Mouse (Mus musculus): ENCODE data around the gene Micu1. TPM values are rescaled to one million over a fixed set of nuclear protein-coding genes. Genes with fewer than 3 reads are reported as not detected.

Micu1 gene
- polyA plus RNA-seq, 1 experiment: not detected

DNA sequence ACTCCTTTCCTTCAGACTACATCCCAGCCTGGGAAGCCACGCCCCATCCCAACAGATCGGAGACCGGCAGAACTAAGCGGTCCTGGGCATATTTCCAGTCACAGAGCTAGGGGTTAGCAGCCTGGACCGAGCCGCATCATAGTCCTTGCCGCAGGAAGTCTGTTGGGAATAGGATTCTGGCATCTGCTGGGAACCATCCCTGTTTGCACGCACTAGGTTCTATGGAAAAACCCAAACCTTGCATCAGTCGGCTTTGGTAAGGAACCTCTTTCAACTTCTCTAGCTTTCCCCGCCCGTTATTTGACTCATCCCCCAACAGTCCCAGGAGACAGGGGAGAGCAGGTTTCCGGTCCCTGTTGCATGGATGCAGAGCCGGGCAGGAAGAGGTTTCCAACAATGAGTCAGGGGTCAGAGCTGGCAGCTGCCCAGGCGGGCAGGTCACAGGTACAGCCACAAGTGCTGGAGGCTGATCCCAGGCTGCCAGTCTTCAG lies 207.1 kb downstream of the Micu1 start:
- WGBS: 17% methylated on average over 14 of the region's 14 CpGs
- peaks cover 29% of the 10 kb centered on the region for H3K4me1 ChIP-seq (ENCODE audit: control insufficient read depth, insufficient read depth, low read length)
- H3K27ac ChIP-seq (ENCODE audit: insufficient read depth, low read depth, low read length): no peak overlapping the region
- no peak overlapping the region for H3K4me3 ChIP-seq (ENCODE audit: insufficient read depth, low read depth, low read length)
- TF ChIP-seq POLR2A (IDR thresholded peaks at IDR 0.05; ENCODE audit: insufficient read depth, low read depth, low read length): no peak
- no peak for TF ChIP-seq CTCF (IDR thresholded peaks at IDR 0.05; ENCODE audit: insufficient read depth, low read depth, low read length)

DNA sequence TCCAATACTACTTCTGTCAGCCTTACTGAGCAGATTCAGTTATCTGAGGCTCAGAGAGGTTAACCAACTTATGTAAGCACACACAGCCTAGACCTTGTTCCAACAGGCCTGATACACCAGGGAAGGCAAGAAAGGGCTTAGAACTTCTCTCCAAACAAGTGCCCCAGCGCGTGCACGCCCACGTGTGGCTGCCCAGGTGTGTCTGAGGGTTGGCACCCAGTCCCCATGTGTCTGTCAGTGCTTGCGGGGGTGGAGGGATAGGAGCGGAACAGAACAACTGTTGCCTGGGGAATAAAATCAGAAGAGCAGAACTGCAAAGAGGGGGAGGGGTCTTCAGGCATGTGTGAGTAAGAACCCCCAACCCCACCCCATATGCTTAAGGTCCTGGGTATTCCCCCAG lies 208.8 kb downstream of the Micu1 start:
- H3K4me1 ChIP-seq (ENCODE audit: control insufficient read depth, insufficient read depth, low read length): peaks cover 29% of the 10 kb centered on the region
- 56% methylated on average over 6 of the region's 6 CpGs for WGBS
- no peak overlapping the region for H3K4me3 ChIP-seq (ENCODE audit: insufficient read depth, low read depth, low read length)
- H3K27ac ChIP-seq (ENCODE audit: insufficient read depth, low read depth, low read length): no peak overlapping the region
- TF ChIP-seq POLR2A (IDR thresholded peaks at IDR 0.05; ENCODE audit: insufficient read depth, low read depth, low read length) (no peak), CTCF (IDR thresholded peaks at IDR 0.05; ENCODE audit: insufficient read depth, low read depth, low read length) (no peak)

DNA sequence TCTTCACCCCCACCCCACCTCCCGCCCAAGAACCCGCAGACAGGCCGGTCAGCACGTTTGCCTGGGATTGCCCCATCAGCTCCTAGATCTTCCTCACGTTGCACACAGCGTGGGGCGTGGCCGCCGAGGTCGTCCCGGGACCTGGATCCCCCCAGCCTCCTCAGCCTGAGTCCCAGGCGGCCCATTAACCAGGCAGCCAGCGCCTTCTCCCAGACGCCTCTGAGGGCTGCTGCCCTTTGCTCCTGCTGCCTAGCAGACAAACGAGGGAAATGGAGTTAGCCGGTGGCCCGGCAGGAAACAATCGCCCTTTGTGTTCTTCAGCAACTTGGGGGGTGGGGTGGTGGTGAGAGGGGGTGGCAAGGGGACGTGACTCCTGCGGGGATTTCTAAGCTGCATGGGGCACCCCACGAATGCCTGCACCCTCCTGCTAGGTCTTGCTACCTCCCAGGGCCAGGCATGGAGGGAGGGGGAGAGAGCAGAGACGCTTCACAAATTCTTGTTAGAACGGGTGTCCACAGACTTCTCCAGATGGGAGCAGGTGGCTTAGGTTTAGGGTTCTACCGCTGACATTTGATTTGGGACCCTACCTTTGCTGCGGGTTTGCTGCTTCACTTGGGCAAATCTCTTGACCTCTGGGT lies 209.4 kb downstream of the Micu1 start:
- H3K4me3 ChIP-seq (ENCODE audit: insufficient read depth, low read depth, low read length): no peak overlapping the region
- TF ChIP-seq CTCF (IDR thresholded peaks at IDR 0.05; ENCODE audit: insufficient read depth, low read depth, low read length): no peak
- TF ChIP-seq POLR2A (IDR thresholded peaks at IDR 0.05; ENCODE audit: insufficient read depth, low read depth, low read length): no peak
- H3K4me1 ChIP-seq (ENCODE audit: control insufficient read depth, insufficient read depth, low read length): peaks cover 34% of the 10 kb centered on the region
- 26% methylated on average over 25 of the region's 25 CpGs for WGBS
- no peak overlapping the region for H3K27ac ChIP-seq (ENCODE audit: insufficient read depth, low read depth, low read length)

Other genes with a start within 250 kb of the Micu1 start
- not detected in 2 replicates for gene Gm10322, start 86.4 kb upstream of the Micu1 start, polyA plus RNA-seq (2012; ENCODE audit: insufficient read depth, insufficient read length, low replicate concordance, missing spikeins)
- not detected in 2 replicates for gene Mcu, start 85.8 kb upstream of the Micu1 start, polyA plus RNA-seq (2012; ENCODE audit: insufficient read depth, insufficient read length, low replicate concordance, missing spikeins)
- not detected in 2 replicates for gene Dnajb12, start 177.1 kb downstream of the Micu1 start, polyA plus RNA-seq (2012; ENCODE audit: insufficient read depth, insufficient read length, low replicate concordance, missing spikeins)
- 264 TPM in 1 of 2 replicates, not detected in the other for gene Ddit4, start 249.4 kb downstream of the Micu1 start, polyA plus RNA-seq (2012; ENCODE audit: insufficient read depth, insufficient read length, low replicate concordance, missing spikeins)

Data from olfactory bulb, adult 2 months (tissue).